Mouse (Mus musculus): ENCODE measurements at regions not wholly inside any gene's neighbourhood (a gene's known extent, or its start where the extent isn't known, plus 50 kb on each side); places are given as distances from the start of the nearest gene placed in this dataset.

- ATAC-seq (ENCODE audit: low TSS enrichment) = no peak
Observed at GRCm38 (mm10) chr6:148719062-148719461, 112.2 kb downstream of the Ipo8 start.

- no peak for ATAC-seq (ENCODE audit: low TSS enrichment)
Observed at GRCm38 (mm10) chr6:148710406-148710805, 120.9 kb downstream of the Ipo8 start.

- no peak for ATAC-seq (ENCODE audit: low TSS enrichment)
Observed at GRCm38 (mm10) chr6:148708389-148708788, 122.9 kb downstream of the Ipo8 start.

- ATAC-seq (ENCODE audit: low TSS enrichment) = no peak
Observed at GRCm38 (mm10) chr6:148705711-148706110, 125.6 kb downstream of the Ipo8 start.

- ATAC-seq (ENCODE audit: low TSS enrichment) = no peak
Observed at GRCm38 (mm10) chr6:148693329-148693728, 137.9 kb downstream of the Ipo8 start.

GRCm38 (mm10) chr6:148687770-148688169 lies 143.5 kb downstream of the Ipo8 start:
- peak; percentile 67; the same call in 1 of the 2 replicates for ATAC-seq (ENCODE audit: low TSS enrichment)

GRCm38 (mm10) chr6:148660152-148660551 lies 171.1 kb downstream of the Ipo8 start:
- no peak for ATAC-seq (ENCODE audit: low TSS enrichment)

- ATAC-seq (ENCODE audit: low TSS enrichment) = no peak
Observed at GRCm38 (mm10) chr6:148653216-148653615, 178.1 kb downstream of the Ipo8 start.

GRCm38 (mm10) chr6:148652434-148652833 lies 178.8 kb downstream of the Ipo8 start:
- no peak for ATAC-seq (ENCODE audit: low TSS enrichment)

GRCm38 (mm10) chr6:148647423-148648390 lies 183.6 kb downstream of the Ipo8 start:
- no peak for ATAC-seq (ENCODE audit: low TSS enrichment)

- no peak for ATAC-seq (ENCODE audit: low TSS enrichment)
Observed at GRCm38 (mm10) chr6:148640595-148640994, 190.7 kb downstream of the Ipo8 start.

- ATAC-seq (ENCODE audit: low TSS enrichment) = no peak
Observed at GRCm38 (mm10) chr6:148634148-148634547, 190.0 kb upstream of the Tmtc1 start.

GRCm38 (mm10) chr6:148627090-148627605 lies 183.0 kb upstream of the Tmtc1 start:
- peak; percentile 82 for ATAC-seq (ENCODE audit: low TSS enrichment)

- ATAC-seq (ENCODE audit: low TSS enrichment) = no peak
Observed at GRCm38 (mm10) chr6:148623119-148623770, 179.1 kb upstream of the Tmtc1 start.

GRCm38 (mm10) chr6:148620034-148620433 lies 175.8 kb upstream of the Tmtc1 start:
- ATAC-seq (ENCODE audit: low TSS enrichment) = no peak

GRCm38 (mm10) chr6:148615931-148616330 lies 171.7 kb upstream of the Tmtc1 start:
- ATAC-seq (ENCODE audit: low TSS enrichment) = no peak

- peak; percentile 79 for ATAC-seq (ENCODE audit: low TSS enrichment)
Observed at GRCm38 (mm10) chr6:148615442-148615841, 171.3 kb upstream of the Tmtc1 start.

GRCm38 (mm10) chr6:148608881-148609280 lies 164.7 kb upstream of the Tmtc1 start:
- ATAC-seq (ENCODE audit: low TSS enrichment) = no peak

- ATAC-seq (ENCODE audit: low TSS enrichment) = no peak
Observed at GRCm38 (mm10) chr6:148605226-148605625, 161.0 kb upstream of the Tmtc1 start.

- no peak for ATAC-seq (ENCODE audit: low TSS enrichment)
Observed at GRCm38 (mm10) chr6:148604790-148605189, 160.6 kb upstream of the Tmtc1 start.

- ATAC-seq (ENCODE audit: low TSS enrichment) = no peak
Observed at GRCm38 (mm10) chr6:148603878-148604277, 159.7 kb upstream of the Tmtc1 start.

GRCm38 (mm10) chr6:148603460-148603859 lies 159.3 kb upstream of the Tmtc1 start:
- ATAC-seq (ENCODE audit: low TSS enrichment) = no peak

GRCm38 (mm10) chr6:148602894-148603293 lies 158.7 kb upstream of the Tmtc1 start:
- ATAC-seq (ENCODE audit: low TSS enrichment) = no peak

Data from frontal cortex, adult (tissue).